In the genomic region with DNA sequence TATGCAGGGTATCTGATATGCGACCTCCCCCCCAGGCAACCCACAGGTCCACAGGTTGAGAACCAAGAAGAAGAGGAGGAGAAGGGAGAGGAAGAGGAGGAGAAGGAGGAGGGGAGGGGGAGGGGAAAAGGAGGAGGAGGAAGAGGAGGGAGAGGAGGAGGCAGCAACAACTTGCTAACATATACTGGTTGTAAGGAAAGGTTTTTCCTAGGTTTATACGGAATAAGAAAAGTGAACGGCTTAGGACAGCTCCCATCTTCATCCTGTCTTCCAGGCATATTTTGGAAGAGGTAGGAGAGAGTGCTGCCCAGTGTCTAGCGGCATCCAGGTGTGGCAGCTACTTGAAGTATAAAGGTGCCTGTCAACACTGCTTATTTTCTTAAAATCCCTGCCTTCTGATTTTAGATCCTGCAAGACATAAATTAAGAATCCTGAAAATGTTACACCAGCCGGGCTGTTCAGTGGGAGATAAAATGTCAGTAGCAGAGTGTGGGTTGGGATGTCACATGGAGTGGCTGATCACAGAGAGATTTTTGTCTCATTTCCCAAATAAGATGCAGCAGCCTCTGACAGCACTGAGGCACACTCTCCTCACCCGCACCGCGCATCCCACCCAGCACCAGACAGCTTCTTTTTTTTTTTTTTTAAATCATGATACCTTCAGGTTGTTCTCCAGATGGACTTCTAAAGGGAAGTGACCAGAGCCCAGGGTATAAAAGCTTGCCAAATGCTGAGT, we compare ENCODE assay signal across 7 mouse cellular contexts. TPM values are rescaled to one million over a fixed set of nuclear protein-coding genes. Genes with fewer than 3 reads are reported as not detected.
DNase-seq lines count a peak whose midpoint lies in the region; ATAC-seq and TF ChIP-seq lines count a peak whose summit lies in the region.

Gene Cox7a2l, minus strand, starts transcription at position 51 of the 736 bp plus-strand sequence.

- peaks cover 16% of the 10 kb centered on the region for H3K79me2 ChIP-seq in MEL (ENCODE audit: control insufficient read depth, insufficient read depth, low read length, poor library complexity)

- H3K27ac ChIP-seq in MEL (ENCODE audit: control insufficient read depth, low read depth, low read length), result no peak within 1 kb of the TSS
- H3K27ac ChIP-seq in hindbrain, embryonic 16.5 days (ENCODE audit: low read depth, low read length), result no peak within 1 kb of the TSS
- H3K27ac ChIP-seq in limb, embryonic 15.5 days, result no peak within 1 kb of the TSS

- H3K4me2 ChIP-seq in hindbrain, embryonic 16.5 days (ENCODE audit: low read length), result no peak within 1 kb of the TSS
- no peak within 1 kb of the TSS for H3K4me2 ChIP-seq in limb, embryonic 15.5 days

- no peak within 1 kb of the TSS for H3K9ac ChIP-seq in MEL (ENCODE audit: control insufficient read depth, low read depth, low read length, poor library complexity, severe bottlenecking)
- H3K9ac ChIP-seq in hindbrain, embryonic 16.5 days (ENCODE audit: low read depth, low read length), result no peak within 1 kb of the TSS
- H3K9ac ChIP-seq in limb, embryonic 15.5 days, result no peak within 1 kb of the TSS

- ATAC-seq in hindbrain, embryonic 16.5 days, result no peak
- ATAC-seq in limb, embryonic 15.5 days (ENCODE audit: insufficient number of reproducible peaks, low FRiP score, low TSS enrichment, low read depth), result no peak

- 95% methylated on average over 8 of the region's 8 CpGs for WGBS in hindbrain, embryonic 16.5 days
- WGBS in limb, embryonic 15.5 days, result 88% methylated on average over 8 of the region's 8 CpGs

- DNase-seq in MEL (ENCODE audit: low read depth, low spot score), result no peak
- no peak for DNase-seq in adrenal gland, postnatal 25 days
- no peak for DNase-seq in gastrocnemius, adult 18-20 months (ENCODE audit: low spot score)
- peak; percentile 66 to 73 for DNase-seq in right cerebral cortex, postnatal 36 days (ENCODE audit: low spot score in 2 of 2)
- no peak for DNase-seq in kidney, postnatal 4 days

- no peak for TF ChIP-seq POLR2A in MEL (IDR thresholded peaks at IDR 0.05; ENCODE audit: control insufficient read depth in 1 of 2, insufficient read depth in 1 of 2, low read depth in 1 of 2, low read length in 2 of 2, poor library complexity in 1 of 2)

- H3K4me3 ChIP-seq in MEL (ENCODE audit: control insufficient read depth in 1 of 2, insufficient read depth in 1 of 2, low read depth in 2 of 2, low read length in 2 of 2), result no peak within 1 kb of the TSS
- no peak within 1 kb of the TSS for H3K4me3 ChIP-seq in hindbrain, embryonic 16.5 days (ENCODE audit: low read length)
- no peak within 1 kb of the TSS for H3K4me3 ChIP-seq in limb, embryonic 15.5 days

- H3K4me1 ChIP-seq in MEL (ENCODE audit: control insufficient read depth in 1 of 2, insufficient read depth in 2 of 2, low read length in 2 of 2), result peaks cover 0 to 19% of the 10 kb centered on the region in 2 experiments; a peak in 2 of 4 replicates
- H3K4me1 ChIP-seq in hindbrain, embryonic 16.5 days (ENCODE audit: control insufficient read depth, insufficient read depth, low read depth, low read length), result peaks cover 11% of the 10 kb centered on the region
- peaks cover 11% of the 10 kb centered on the region for H3K4me1 ChIP-seq in limb, embryonic 15.5 days

- no peaks in the 10 kb centered on the region for H3K9me3 ChIP-seq in MEL (replicated peaks; ENCODE audit: insufficient read depth, low read length)
- no peaks in the 10 kb centered on the region for H3K9me3 ChIP-seq in hindbrain, embryonic 16.5 days (ENCODE audit: control insufficient read depth, low read length)
- no peaks in the 10 kb centered on the region for H3K9me3 ChIP-seq in limb, embryonic 15.5 days

- no peaks in the 10 kb centered on the region for H3K27me3 ChIP-seq in MEL (ENCODE audit: control insufficient read depth in 1 of 2, insufficient read depth in 2 of 2, low read length in 2 of 2)
- no peaks in the 10 kb centered on the region for H3K27me3 ChIP-seq in hindbrain, embryonic 16.5 days (replicated peaks; ENCODE audit: control insufficient read depth, insufficient read depth, low read length)
- H3K27me3 ChIP-seq in limb, embryonic 15.5 days, result no peaks in the 10 kb centered on the region

- no peak for TF ChIP-seq EP300 in MEL (IDR thresholded peaks at IDR 0.05; ENCODE audit: low read depth in 1 of 2, low read length in 2 of 2)

- peaks cover 0 to 9% of the 10 kb centered on the region in 2 experiments; a peak in 2 of 4 replicates for H3K36me3 ChIP-seq in MEL (ENCODE audit: control insufficient read depth in 1 of 2, insufficient read depth in 2 of 2, low read length in 2 of 2)
- H3K36me3 ChIP-seq in hindbrain, embryonic 16.5 days (ENCODE audit: control insufficient read depth, insufficient read depth, low read length), result no peaks in the 10 kb centered on the region
- no peaks in the 10 kb centered on the region for H3K36me3 ChIP-seq in limb, embryonic 15.5 days

- TF ChIP-seq RAD21 in MEL (IDR thresholded peaks at IDR 0.05; ENCODE audit: low read depth, low read length), result no peak

- TF ChIP-seq CTCF in MEL (IDR thresholded peaks at IDR 0.05 in 2 of 3, conservative IDR thresholded peaks at IDR 0.05 in 1 of 3; ENCODE audit: control insufficient read depth in 1 of 3, insufficient read depth in 1 of 3, low read depth in 2 of 3, low read length in 3 of 3, poor library complexity in 1 of 3, severe bottlenecking in 1 of 3), result no peak

TF ChIP-seq in MEL, 35 proteins besides CTCF, POLR2A, EP300 and RAD21:
- TF ChIP-seq ZMIZ1 (IDR thresholded peaks at IDR 0.05; ENCODE audit: low read depth, low read length), result no peak
- no peak for TF ChIP-seq ETS1 (IDR thresholded peaks at IDR 0.05; ENCODE audit: low read depth, low read length)
- TF ChIP-seq POLR2AphosphoS2 (IDR thresholded peaks at IDR 0.05; ENCODE audit: low read length), result no peak
- no peak for TF ChIP-seq TAL1 (IDR thresholded peaks at IDR 0.05; ENCODE audit: low read length)
- no peak for TF ChIP-seq CHD2 (IDR thresholded peaks at IDR 0.05; ENCODE audit: low read length)
- no peak for TF ChIP-seq SMC3 (IDR thresholded peaks at IDR 0.05; ENCODE audit: low read depth, low read length)
- TF ChIP-seq CHD1 (IDR thresholded peaks at IDR 0.05; ENCODE audit: low read depth, low read length), result no peak
- no peak for TF ChIP-seq KAT2A (conservative IDR thresholded peaks at IDR 0.05; ENCODE audit: low read depth, low read length)
- no peak for TF ChIP-seq GATA1 (IDR thresholded peaks at IDR 0.05; ENCODE audit: low read depth, low read length)
- no peak for TF ChIP-seq POLR2AphosphoS5 (IDR thresholded peaks at IDR 0.05; ENCODE audit: borderline replicate concordance, low read depth, low read length)
TF ChIP-seq in MEL: peak in this region for 0.

RNA-seq across cellular contexts. Expression of gene Cox7a2l, which starts in this region (rescaled TPM):
- total RNA-seq in MEL (2012; rRNA removed), result 203 and 206 TPM in 2 replicates
- polyA plus RNA-seq in MEL (2012; ENCODE audit: insufficient read depth in 1 of 2, insufficient read length in 2 of 2, low read depth in 1 of 2, low replicate concordance in 2 of 2, missing spikeins in 1 of 2), result 100 to 1,000 TPM in 1 of 2 experiments, not detected in 1; 206 TPM
- 142 and 170 TPM in 2 replicates for total RNA-seq in adrenal gland, postnatal 25 days (2021)
- total RNA-seq in gastrocnemius, adult 18-20 months (2021), result 100 to 1,000 TPM; 151 to 165 TPM
- polyA plus RNA-seq in hindbrain, embryonic 16.5 days (2015; fragmentation: Nextera tagmentation; extraction: Ambion mirVana), result 197 and 227 TPM in 2 replicates
- 142 and 145 TPM in 2 replicates for polyA plus RNA-seq in limb, embryonic 15.5 days (2015; fragmentation: Nextera tagmentation; extraction: Ambion mirVana)

Comparison
In these comparisons a context has a peak if more than half of its experiments do, and no peak if none do; other contexts are left out.
1. DNase-seq: peak in right cerebral cortex, postnatal 36 days (2 of 2); none in MEL (single experiment), adrenal gland, postnatal 25 days (single experiment), gastrocnemius, adult 18-20 months (single experiment) and kidney, postnatal 4 days (0 of 2).